Mouse (Mus musculus) E14TG2a.4 (cell line): ENCODE data around the gene AC124108.1.

ENCODE experiments used
- CTCF ChIP-seq: conservative IDR thresholded peaks from 2 replicates; pipeline ENCODE4 v1.5.1; 2014; ENCODE audit warnings: low read length
- NANOG ChIP-seq: IDR thresholded peaks from 2 replicates; pipeline ENCODE4 v1.6.1; 2014; ENCODE audit warnings: borderline replicate concordance, low read length, mixed read lengths

DNA sequence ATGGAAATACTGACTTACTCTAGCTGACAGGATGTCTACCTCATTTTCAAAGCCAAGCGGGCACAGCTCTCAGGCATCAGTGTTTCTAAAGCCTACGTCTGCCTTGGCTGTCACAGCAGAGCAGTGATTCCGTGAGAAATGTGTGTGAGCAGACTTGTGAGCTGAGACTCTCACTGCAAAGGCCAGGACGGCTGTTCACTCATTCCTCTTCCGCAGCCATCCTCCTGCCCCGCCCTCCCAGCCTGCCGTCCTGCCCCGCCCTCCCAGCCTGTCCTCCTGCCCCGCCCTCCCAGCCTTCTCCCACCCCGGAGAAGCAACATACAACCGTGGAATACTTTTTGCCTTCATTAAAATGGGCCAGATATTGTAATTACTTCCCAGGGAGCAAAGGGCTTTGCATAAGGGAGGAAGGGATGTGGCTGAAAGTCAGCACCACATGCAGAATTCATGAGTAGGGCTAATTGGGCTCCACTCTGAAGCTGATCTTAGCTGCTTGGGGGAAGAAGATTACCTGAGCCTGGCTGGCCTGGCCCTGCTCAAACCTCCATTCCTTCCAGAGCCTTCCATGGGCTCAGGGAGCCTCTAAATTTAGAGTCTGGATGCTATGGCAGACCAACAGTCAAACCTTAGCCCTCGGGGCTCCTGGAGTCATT is 23.0 kb upstream of the AC124108.1 start:
- TF ChIP-seq CTCF: no peak
- TF ChIP-seq NANOG: no peak
